Mouse (Mus musculus) layer of hippocampus, adult 6 months (tissue): ENCODE results near the gene Eed. TPM values are rescaled to one million over a fixed set of nuclear protein-coding genes. Genes with fewer than 3 reads are reported as not detected.

Source experiments
- long read RNA-seq, 2 experiments: library from polyadenylated mRNA; unstranded; transcript quantifications; one replicate each; pipeline ENCODE4 v2.0.0; 2019 to 2020
- polyA plus RNA-seq: library from polyadenylated mRNA; unstranded; fragments of <200 nt; fragmentation: Nextera tagmentation; gene quantifications from 2 replicates; pipeline ENCODE4 v1.2.3, GENCODE M21; 2021

The Eed gene
- polyA plus RNA-seq = 12.2 and 13.7 TPM in 2 replicates
- long read RNA-seq, experiment 1, transcript Eed-201 (12 exons, 2,067 nt) = major isoform, 10 of 16 reads
- long read RNA-seq, experiment 1, partial matches to known transcripts = 1 of 16 reads
- long read RNA-seq, experiment 1, other reads (novel, unspliced or antisense) = 4 of 16 reads
- long read RNA-seq, experiment 2, transcript Eed-201 (12 exons, 2,067 nt) = major isoform, 47 of 64 reads
- long read RNA-seq, experiment 2, partial matches to known transcripts = 0 of 64 reads
- long read RNA-seq, experiment 2, other reads (novel, unspliced or antisense) = 17 of 64 reads

DNA sequence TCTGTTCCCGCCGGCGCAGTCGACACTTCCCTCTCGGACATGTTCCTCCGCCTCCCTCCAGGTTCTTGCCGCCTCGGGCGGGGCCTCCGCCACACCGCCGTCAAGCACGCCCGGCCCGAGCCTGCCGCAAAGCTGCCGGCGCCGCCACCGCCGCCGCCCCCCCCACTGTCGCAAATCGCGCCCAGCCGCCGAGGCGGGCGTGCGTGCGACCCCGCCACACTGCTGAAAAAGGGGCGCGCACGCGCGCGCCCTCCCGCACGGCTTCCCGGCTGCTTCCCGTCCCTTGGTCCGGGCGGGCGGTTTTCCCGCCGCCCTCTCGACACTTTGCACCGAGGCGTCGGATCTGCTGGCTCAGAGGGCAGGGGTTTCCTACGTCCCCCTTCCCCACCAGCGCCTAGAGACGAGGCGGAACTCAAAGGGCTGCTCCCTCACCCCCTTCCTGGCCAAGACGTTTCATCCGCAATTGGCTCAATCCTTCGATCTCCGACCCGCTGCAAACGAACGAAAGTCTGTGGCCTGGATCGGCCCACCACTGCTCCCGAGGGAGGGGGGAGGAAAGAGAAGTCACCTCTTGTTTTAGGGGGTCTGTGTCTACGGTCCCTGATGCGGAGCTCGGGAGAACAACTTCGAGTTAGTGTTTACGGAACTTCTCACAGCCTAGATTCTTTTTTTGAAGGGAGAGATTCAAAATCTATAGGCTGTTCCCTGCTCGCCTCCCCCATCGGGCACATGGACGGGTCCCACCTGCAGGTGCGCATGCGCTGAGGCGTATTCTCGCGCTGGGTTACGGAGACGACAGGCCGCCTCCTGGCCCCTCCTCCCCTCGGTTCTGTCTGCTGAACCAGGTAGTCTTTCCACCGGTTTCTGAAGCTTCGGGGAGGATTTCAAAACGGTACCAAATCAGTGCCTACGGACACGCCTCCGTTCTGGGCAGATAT, at the start of gene Eed:
Gene Eed, minus strand, starts transcription at position 499 of the 938 bp plus-strand sequence.

GRCm38 (mm10) chr7:89940571-89941463, 40.0 kb downstream of the Eed start, which contains the start of gene Hikeshi:
Gene Hikeshi (minus strand): TSS chr7:89941204.

Other genes starting within 250 kb of the Eed start
- 0.63 and 1.2 TPM in 2 replicates for gene Ccdc81, start 77.4 kb downstream of the Eed start, polyA plus RNA-seq
- gene Hikeshi, start 39.8 kb downstream of the Eed start, polyA plus RNA-seq = 128 and 136 TPM in 2 replicates
- 13.7 TPM in 2 replicates for gene Picalm, start 149.2 kb upstream of the Eed start, polyA plus RNA-seq